Mouse (Mus musculus) myocyte (in vitro differentiated cells): ENCODE results near the gene Sypl.

Source experiments
- CEBPB ChIP-seq: IDR thresholded peaks from 2 replicates; pipeline ENCODE4 v1.6.1; 2011; ENCODE audit warnings: mild to moderate bottlenecking, moderate library complexity; ENCODE audit not compliant: poor library complexity, insufficient read depth, severe bottlenecking
- MAX ChIP-seq: IDR thresholded peaks from one replicate; pipeline ENCODE4 v1.6.1; 2011; ENCODE audit warnings: low read depth, mild to moderate bottlenecking, control low read depth
- POLR2A ChIP-seq: IDR thresholded peaks from one replicate; pipeline ENCODE4 v1.6.1; 2011; ENCODE audit warnings: low read depth, mild to moderate bottlenecking, control low read depth, moderate library complexity; ENCODE audit not compliant: insufficient read length
- POLR2AphosphoS2 ChIP-seq: IDR thresholded peaks from one replicate; pipeline ENCODE4 v1.6.1; 2011; ENCODE audit warnings: low read depth, control low read depth; ENCODE audit not compliant: insufficient read length
- USF1 ChIP-seq: IDR thresholded peaks from one replicate; pipeline ENCODE4 v1.6.1; 2011; ENCODE audit warnings: low read depth, mild to moderate bottlenecking, control low read depth, moderate library complexity

- TF ChIP-seq POLR2A (no peak), USF1 (no peak), CEBPB (no peak), MAX (no peak), POLR2AphosphoS2 (no peak)
These were observed 46.7 kb downstream of the Sypl start for GRCm38 (mm10) chr12:33000402-33000801.
